Mouse (Mus musculus): Measurements from ENCODE around the gene Slc35b2. TPM values are rescaled to one million over a fixed set of nuclear protein-coding genes. Genes with fewer than 3 reads are reported as not detected.

Slc35b2 gene
- total and polyA plus RNA-seq, 3 experiments = 57.2 to 101 (median 73.9) TPM

GRCm38 (mm10) chr17:45594195-45594594 is 30.5 kb downstream of the Slc35b2 start:
- no peak overlapping the region for H3K27ac ChIP-seq (ENCODE audit: insufficient read depth, low read depth)
- peak overlapping the region; percentile 63 to 87 (median 75) for H3K4me3 ChIP-seq (replicated peaks in 1 of 3; ENCODE audit: low read depth in 2 of 3, low read length in 2 of 3, poor library complexity in 1 of 3)
- peaks cover 22 to 63% of the 10 kb centered on the region in 2 experiments for H3K4me1 ChIP-seq (ENCODE audit: control insufficient read depth in 1 of 2, insufficient read depth in 2 of 2)
- DNase-seq (ENCODE audit: extremely low read depth) = no peak
- dilution Hi-C loops (cut with MboI; ENCODE audit: extremely low pct_ligation_motif_present, extremely low pct_unique_long_range_greater_than_20kb, low sequenced_read_pairs) (no loop called here), in situ Hi-C loops (cut with MboI; ENCODE audit: low pct_ligation_motif_present, low pct_unique_long_range_greater_than_20kb, low sequenced_read_pairs) (no loop called here)
- H3K9ac ChIP-seq (ENCODE audit: insufficient read depth, low read depth) = peak overlapping the region; percentile 23; the same call in 1 of the 2 replicates
- H3K27me3 ChIP-seq (replicated peaks) = no peaks in the 10 kb centered on the region
- TF ChIP-seq SMC3 (IDR thresholded peaks at IDR 0.05; ENCODE audit: low read depth, low read length) = no peak
- no peak for TF ChIP-seq CHD2 (IDR thresholded peaks at IDR 0.05; ENCODE audit: low read length)
- no peak for TF ChIP-seq NELFE (IDR thresholded peaks at IDR 0.05; ENCODE audit: low read depth, low read length)
- TF ChIP-seq TBP (conservative IDR thresholded peaks at IDR 0.05; ENCODE audit: low read depth, low read length) = no peak
- no peak for TF ChIP-seq MYC (IDR thresholded peaks at IDR 0.05; ENCODE audit: low read depth, low read length)
- TF ChIP-seq MAZ (IDR thresholded peaks at IDR 0.05; ENCODE audit: low read depth, low read length) = no peak
- TF ChIP-seq MEF2A (IDR thresholded peaks at IDR 0.05; ENCODE audit: borderline replicate concordance, low read depth, low read length) = no peak
- no peak for TF ChIP-seq JUND (conservative IDR thresholded peaks at IDR 0.05; ENCODE audit: low read depth, low read length)
- TF ChIP-seq NRF1 (IDR thresholded peaks at IDR 0.05; ENCODE audit: low read depth, low read length) = no peak
- peak overlapping the region; percentile 72 for H3K4me2 ChIP-seq (ENCODE audit: insufficient read depth, low read depth, poor library complexity, severe bottlenecking)
- H3K9me3 ChIP-seq (replicated peaks; ENCODE audit: low read length) = no peaks in the 10 kb centered on the region
- peaks cover 11 to 27% of the 10 kb centered on the region in 2 experiments for H3K36me3 ChIP-seq (replicated peaks in 1 of 2; ENCODE audit: control insufficient read depth in 1 of 2, insufficient read depth in 1 of 2, low read length in 1 of 2)
- 0 out of 2 replicates have a peak, but pooled peaks cover 3% of the 10 kb centered on the region for H3K79me2 ChIP-seq (replicated peaks; ENCODE audit: control insufficient read depth, extremely low read depth, insufficient read depth, poor library complexity, severe bottlenecking)

DNA sequence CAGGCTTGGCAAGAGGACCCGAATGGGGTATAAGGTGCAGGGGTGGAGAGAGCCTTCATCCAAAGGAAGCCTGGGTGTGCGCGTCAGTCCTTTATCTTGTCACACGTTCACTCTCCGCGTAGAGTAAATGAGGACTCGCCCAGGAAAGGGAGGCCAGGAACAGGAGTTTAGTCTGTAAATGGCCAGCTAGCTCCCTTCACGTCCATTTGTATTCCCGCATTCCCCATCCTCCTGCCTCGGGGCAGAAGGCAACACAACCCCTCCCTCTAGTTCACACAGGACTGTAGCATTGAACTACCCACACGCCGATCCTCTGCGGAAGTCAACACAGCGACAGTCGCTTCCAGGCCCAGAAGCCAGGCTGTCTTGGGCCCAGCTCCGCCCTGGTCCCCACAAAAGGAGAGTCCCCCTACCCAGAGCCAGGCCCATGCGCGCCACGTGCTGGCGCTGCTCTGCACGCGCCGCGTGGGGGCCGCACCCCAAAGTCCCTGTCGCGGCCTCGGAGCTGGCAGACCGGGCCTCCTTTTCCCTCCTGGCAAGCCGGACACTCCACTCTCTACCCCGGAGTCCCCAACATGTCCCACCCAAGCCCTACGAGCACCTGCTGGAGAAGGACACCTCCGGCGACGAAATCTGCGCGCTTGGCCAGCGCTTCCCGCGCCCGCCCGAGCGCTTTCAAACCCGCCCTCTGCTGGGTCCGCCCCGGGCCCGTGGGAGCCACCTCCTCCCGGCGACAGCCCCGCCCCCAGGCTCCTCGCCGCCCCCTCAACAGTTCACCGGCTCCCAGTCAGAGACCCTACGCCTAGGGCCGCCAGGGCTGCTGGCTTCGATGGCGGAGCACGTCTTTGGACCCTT is 31.4 kb downstream of the Slc35b2 start:
- in situ Hi-C loops (cut with MboI; ENCODE audit: low pct_ligation_motif_present, low pct_unique_long_range_greater_than_20kb, low sequenced_read_pairs) = no loop called here
- Histone ChIP-seq H3K27me3 (replicated peaks) (no peaks in the 10 kb centered on the region), H3K27ac (ENCODE audit: insufficient read depth, low read depth) (no peak overlapping the region), H3K4me2 (ENCODE audit: insufficient read depth, low read depth, poor library complexity, severe bottlenecking) (peak overlapping the region; percentile 72), H3K79me2 (replicated peaks; ENCODE audit: control insufficient read depth, extremely low read depth, insufficient read depth, poor library complexity, severe bottlenecking) (0 out of 2 replicates have a peak, but pooled peaks cover 3% of the 10 kb centered on the region), H3K9me3 (replicated peaks; ENCODE audit: low read length) (no peaks in the 10 kb centered on the region), H3K4me1 (ENCODE audit: control insufficient read depth in 1 of 2, insufficient read depth in 2 of 2) (peaks cover 22 to 63% of the 10 kb centered on the region in 2 experiments), H3K4me3 (replicated peaks in 1 of 3; ENCODE audit: low read depth in 2 of 3, low read length in 2 of 3, poor library complexity in 1 of 3) (peak overlapping the region; percentile 63 to 87 (median 75)), H3K9ac (ENCODE audit: insufficient read depth, low read depth) (peak overlapping the region; percentile 23), H3K36me3 (replicated peaks in 1 of 2; ENCODE audit: control insufficient read depth in 1 of 2, insufficient read depth in 1 of 2, low read length in 1 of 2) (peaks cover 3 to 18% of the 10 kb centered on the region in 2 experiments)
- dilution Hi-C loops (cut with MboI; ENCODE audit: extremely low pct_ligation_motif_present, extremely low pct_unique_long_range_greater_than_20kb, low sequenced_read_pairs) = no loop called here
- no peak for DNase-seq (ENCODE audit: extremely low read depth)
- TF ChIP-seq CHD2 (IDR thresholded peaks at IDR 0.05; ENCODE audit: low read length) (no peak), CTCF (conservative IDR thresholded peaks at IDR 0.05 in 1 of 2, IDR thresholded peaks at IDR 0.05 in 1 of 2; ENCODE audit: low read depth in 2 of 2, low read length in 2 of 2) (no peak), NRF1 (IDR thresholded peaks at IDR 0.05; ENCODE audit: low read depth, low read length) (no peak), JUND (conservative IDR thresholded peaks at IDR 0.05; ENCODE audit: low read depth, low read length) (no peak), HCFC1 (IDR thresholded peaks at IDR 0.05; ENCODE audit: low read depth, low read length) (no peak), EP300 (IDR thresholded peaks at IDR 0.05; ENCODE audit: low read length) (no peak), ZNF384 (IDR thresholded peaks at IDR 0.05; ENCODE audit: low read depth, low read length) (no peak), ZMIZ1 (IDR thresholded peaks at IDR 0.05; ENCODE audit: low read depth, low read length) (no peak), USF2 (conservative IDR thresholded peaks at IDR 0.05; ENCODE audit: low read depth, low read length) (no peak), MEF2A (IDR thresholded peaks at IDR 0.05; ENCODE audit: borderline replicate concordance, low read depth, low read length) (no peak), USF1 (IDR thresholded peaks at IDR 0.05; ENCODE audit: low read depth, low read length) (no peak), MAX (IDR thresholded peaks at IDR 0.05; ENCODE audit: low read length) (peak; percentile 84), ELF1 (IDR thresholded peaks at IDR 0.05; ENCODE audit: low read depth, low read length) (0 out of 2 replicates have a peak, but pooled peaks have one; percentile 6), GABPA (IDR thresholded peaks at IDR 0.05; ENCODE audit: insufficient replicate concordance, low read depth, low read length) (no peak), NELFE (IDR thresholded peaks at IDR 0.05; ENCODE audit: low read depth, low read length) (peak; percentile 66), TCF12 (IDR thresholded peaks at IDR 0.05; ENCODE audit: low read depth, low read length) (no peak), SMC3 (IDR thresholded peaks at IDR 0.05; ENCODE audit: low read depth, low read length) (no peak), RAD21 (IDR thresholded peaks at IDR 0.05; ENCODE audit: low read depth, low read length) (no peak), RCOR1 (conservative IDR thresholded peaks at IDR 0.05; ENCODE audit: low read depth, low read length) (no peak), POLR2A (IDR thresholded peaks at IDR 0.05; ENCODE audit: low read depth, low read length) (peak; percentile 81), SIN3A (IDR thresholded peaks at IDR 0.05; ENCODE audit: low read length) (peak; percentile 38; the same call in 1 of the 2 replicates), MXI1 (IDR thresholded peaks at IDR 0.05; ENCODE audit: low read depth, low read length) (peak; percentile 94), PAX5 (IDR thresholded peaks at IDR 0.05; ENCODE audit: low read length) (no peak), ZKSCAN1 (IDR thresholded peaks at IDR 0.05; ENCODE audit: borderline replicate concordance, low read depth, low read length) (no peak), MAFK (IDR thresholded peaks at IDR 0.05; ENCODE audit: insufficient replicate concordance, low read length) (no peak), MYC (IDR thresholded peaks at IDR 0.05; ENCODE audit: low read depth, low read length) (peak; percentile 82), CHD1 (IDR thresholded peaks at IDR 0.05; ENCODE audit: low read depth, low read length) (no peak), MAZ (IDR thresholded peaks at IDR 0.05; ENCODE audit: low read depth, low read length) (no peak), ETS1 (conservative IDR thresholded peaks at IDR 0.05; ENCODE audit: low read depth, low read length) (no peak)

Measured in CH12.LX (cell line).